Mouse (Mus musculus) limb, embryonic 15.5 days (tissue): ENCODE measurements around the gene Klhl36. TPM values are rescaled to one million over a fixed set of nuclear protein-coding genes. Genes with fewer than 3 reads are reported as not detected.

Experiments used
- ATAC-seq: fragments of 200-750 bp; cut with Nextera tagmentation; 2 replicates; pipeline ENCODE4 v1.8.0; 2017; ENCODE audit warnings: low read depth, moderate TSS enrichment; ENCODE audit not compliant: insufficient number of reproducible peaks, low FRiP score, low TSS enrichment
- H3K27ac ChIP-seq: fragments of 300-500 bp; sonication (generic); 2 replicates; pipeline ENCODE4 v1.5.1; 2015; ENCODE audit warnings: moderate library complexity, mild to moderate bottlenecking, inconsistent platforms
- H3K27me3 ChIP-seq: fragments of 300-500 bp; sonication (generic); 2 replicates; pipeline ENCODE4 v1.6.1; 2015; ENCODE audit warnings: inconsistent platforms
- H3K36me3 ChIP-seq: fragments of 300-500 bp; sonication (generic); 2 replicates; pipeline ENCODE4 v1.6.1; 2015; ENCODE audit warnings: inconsistent platforms
- H3K4me1 ChIP-seq: fragments of 300-500 bp; sonication (generic); 2 replicates; pipeline ENCODE4 v1.6.1; 2015; ENCODE audit warnings: inconsistent platforms
- H3K4me2 ChIP-seq: fragments of 300-500 bp; sonication (generic); 2 replicates; pipeline ENCODE4 v1.6.1; 2015; ENCODE audit warnings: mild to moderate bottlenecking, inconsistent platforms
- H3K4me3 ChIP-seq: fragments of 300-500 bp; sonication (generic); 2 replicates; pipeline ENCODE4 v1.5.1; 2015; ENCODE audit warnings: mild to moderate bottlenecking, inconsistent platforms
- H3K9ac ChIP-seq: fragments of 300-500 bp; sonication (generic); 2 replicates; pipeline ENCODE4 v1.6.1; 2015; ENCODE audit warnings: inconsistent platforms
- H3K9me3 ChIP-seq: fragments of 300-500 bp; sonication (generic); 2 replicates; pipeline ENCODE4 v1.6.1; 2016; ENCODE audit warnings: inconsistent platforms
- whole genome bisulfite sequencing: fragments of 180-500 bp; shearing (Covaris S2); methylation state at CpG from one replicate; pipeline ENCODE4 v1.1.7; 2015; 5-methylcytosine and 5-hydroxymethylcytosine counted together
- polyA plus RNA-seq: library from polyadenylated mRNA; unstranded; fragments of >200 nt; fragmentation: Nextera tagmentation; extraction: Ambion mirVana; gene quantifications from 2 replicates; pipeline ENCODE4 v1.2.1, GENCODE M21; 2015

Klhl36 gene
- polyA plus RNA-seq, 1 experiment from 2014 or later = 13.5 TPM

- no peak overlapping the region for H3K27ac ChIP-seq
- no peaks in the 10 kb centered on the region for H3K9me3 ChIP-seq
- no peaks in the 10 kb centered on the region for H3K4me1 ChIP-seq
- H3K36me3 ChIP-seq = no peaks in the 10 kb centered on the region
- no peak overlapping the region for H3K4me2 ChIP-seq
- 49% methylated on average over 5 of the region's 5 CpGs for WGBS
- ATAC-seq = no peak
- no peaks in the 10 kb centered on the region for H3K27me3 ChIP-seq
- H3K4me3 ChIP-seq = no peak overlapping the region
- no peak overlapping the region for H3K9ac ChIP-seq
These were observed 8.0 kb upstream of the Klhl36 start for GRCm38 (mm10) chr8:119854035-119854434.

DNA sequence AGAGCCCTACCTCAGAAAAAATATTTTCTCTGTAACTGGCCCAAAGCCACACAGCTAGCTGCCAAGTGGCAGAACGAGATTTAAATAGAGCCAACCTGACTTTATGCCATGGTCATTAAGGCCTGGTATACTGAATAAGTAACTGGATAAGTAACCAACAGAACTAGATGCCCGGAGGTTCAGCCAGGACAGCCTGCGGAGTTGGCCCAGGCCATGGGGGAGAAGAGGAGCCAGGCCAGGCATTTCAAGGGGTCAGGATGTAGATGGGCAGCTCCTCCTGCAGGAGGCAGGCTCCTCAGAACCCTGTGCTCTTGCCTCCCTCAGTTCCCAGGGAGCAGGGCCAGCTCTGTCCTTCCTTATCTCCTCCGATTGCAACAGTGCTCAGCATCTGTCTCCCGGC is 6.4 kb upstream of the Klhl36 start:
- no peaks in the 10 kb centered on the region for H3K27me3 ChIP-seq
- no peak for ATAC-seq
- H3K9ac ChIP-seq = no peak overlapping the region
- no peak overlapping the region for H3K27ac ChIP-seq
- no peak overlapping the region for H3K4me2 ChIP-seq
- H3K36me3 ChIP-seq = no peaks in the 10 kb centered on the region
- no peaks in the 10 kb centered on the region for H3K9me3 ChIP-seq
- H3K4me3 ChIP-seq = no peak overlapping the region
- WGBS = 74% methylated on average over 5 of the region's 5 CpGs
- H3K4me1 ChIP-seq = no peaks in the 10 kb centered on the region

DNA sequence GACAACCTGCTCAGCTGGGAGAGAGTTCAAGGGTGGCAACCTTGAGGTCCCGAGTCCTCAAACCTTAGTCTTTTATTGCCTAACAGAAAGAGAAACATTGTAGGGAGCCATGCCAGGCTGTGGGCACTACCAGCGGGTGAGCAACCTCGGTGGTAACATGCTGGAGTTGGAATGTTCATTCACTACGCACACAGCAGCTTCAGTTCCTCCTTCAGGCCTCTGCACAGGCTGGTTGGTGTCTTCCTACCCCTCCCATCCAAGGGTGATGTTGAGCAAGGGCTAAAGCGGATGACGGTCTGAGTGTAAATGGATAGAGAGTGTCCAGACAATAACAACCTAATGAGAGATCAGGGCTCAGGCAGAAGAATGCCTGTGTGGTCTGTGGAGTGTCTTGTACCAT is 4.3 kb upstream of the Klhl36 start:
- 62% methylated on average over 6 of the region's 6 CpGs for WGBS
- Histone ChIP-seq H3K4me1 (peaks cover 10% of the 10 kb centered on the region), H3K36me3 (no peaks in the 10 kb centered on the region), H3K9ac (no peak overlapping the region), H3K27me3 (0 out of 2 replicates have a peak, but pooled peaks cover 3% of the 10 kb centered on the region), H3K27ac (no peak overlapping the region), H3K9me3 (no peaks in the 10 kb centered on the region), H3K4me2 (no peak overlapping the region), H3K4me3 (no peak overlapping the region)
- no peak for ATAC-seq

DNA sequence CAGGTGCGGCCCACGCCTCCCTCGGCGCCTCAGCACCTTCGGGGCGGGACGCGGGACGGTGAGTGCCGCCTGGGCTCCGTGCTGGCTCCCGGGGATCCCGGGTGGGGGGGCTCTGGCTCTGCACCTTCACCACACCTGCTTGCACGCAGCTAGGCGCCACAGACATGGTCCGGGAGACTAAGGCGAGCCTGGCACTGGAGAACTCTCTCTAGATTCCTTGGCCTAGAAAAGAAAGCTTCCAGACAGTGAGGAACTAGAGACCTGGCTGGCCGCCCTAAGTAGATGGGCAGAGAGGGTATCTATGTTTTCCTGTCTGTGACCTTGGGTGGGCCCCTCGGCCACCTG is 296 bp downstream of the Klhl36 start:
- Histone ChIP-seq H3K4me1 (peaks cover 15% of the 10 kb centered on the region), H3K27ac (peak overlapping the region; percentile 66), H3K27me3 (0 out of 2 replicates have a peak, but pooled peaks cover 10% of the 10 kb centered on the region), H3K4me2 (peak overlapping the region; percentile 88), H3K9me3 (no peaks in the 10 kb centered on the region), H3K9ac (peak overlapping the region; percentile 63), H3K36me3 (peaks cover 3% of the 10 kb centered on the region; the same call in 1 of the 2 replicates), H3K4me3 (peak overlapping the region; percentile 81)
- ATAC-seq = peak; percentile 55; the same call in 1 of the 2 replicates
- WGBS = 2% methylated on average over 19 of the region's 19 CpGs

DNA sequence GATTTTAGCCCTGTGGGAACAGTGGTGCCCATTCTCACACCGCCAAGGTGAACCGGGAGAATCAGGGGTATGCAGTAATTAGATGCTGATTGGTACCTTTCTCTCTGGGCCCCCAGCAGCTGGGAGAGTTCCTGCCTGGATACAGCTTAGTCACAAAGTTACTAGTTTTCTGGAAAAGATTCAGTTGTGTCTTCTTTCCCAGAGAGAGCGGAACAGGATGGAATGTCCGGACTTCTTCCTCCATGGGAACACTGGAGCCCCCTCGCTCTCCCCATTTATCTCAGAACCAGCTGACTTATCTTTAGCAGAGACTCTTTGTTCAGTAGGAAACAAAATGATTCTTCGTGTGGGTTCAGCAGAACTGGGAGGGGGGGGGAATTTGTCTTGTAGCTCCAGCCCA is 683 bp downstream of the Klhl36 start:
- peak overlapping the region; percentile 81 for H3K4me3 ChIP-seq
- peaks cover 3% of the 10 kb centered on the region; the same call in 1 of the 2 replicates for H3K36me3 ChIP-seq
- H3K27me3 ChIP-seq = 0 out of 2 replicates have a peak, but pooled peaks cover 10% of the 10 kb centered on the region
- peaks cover 15% of the 10 kb centered on the region for H3K4me1 ChIP-seq
- 10% methylated on average over 6 of the region's 6 CpGs for WGBS
- H3K9me3 ChIP-seq = no peaks in the 10 kb centered on the region
- H3K9ac ChIP-seq = peak overlapping the region; percentile 63
- H3K4me2 ChIP-seq = peak overlapping the region; percentile 88
- no peak overlapping the region for H3K27ac ChIP-seq
- no peak for ATAC-seq

- peaks cover 47% of the 10 kb centered on the region for H3K36me3 ChIP-seq
- H3K4me3 ChIP-seq = no peak overlapping the region
- no peak overlapping the region for H3K9ac ChIP-seq
- ATAC-seq = no peak
- no peak overlapping the region for H3K27ac ChIP-seq
- H3K27me3 ChIP-seq = no peaks in the 10 kb centered on the region
- H3K4me2 ChIP-seq = no peak overlapping the region
- no peaks in the 10 kb centered on the region for H3K9me3 ChIP-seq
- no peaks in the 10 kb centered on the region for H3K4me1 ChIP-seq
- WGBS = 78% methylated on average over 20 of the region's 20 CpGs
These were observed 7.5 kb downstream of the Klhl36 start for GRCm38 (mm10) chr8:119869616-119870015.

- Histone ChIP-seq H3K4me2 (no peak overlapping the region), H3K4me1 (no peaks in the 10 kb centered on the region), H3K36me3 (peaks cover 54% of the 10 kb centered on the region), H3K4me3 (no peak overlapping the region), H3K27me3 (no peaks in the 10 kb centered on the region), H3K9me3 (no peaks in the 10 kb centered on the region), H3K27ac (no peak overlapping the region), H3K9ac (no peak overlapping the region)
- WGBS = 94% methylated on average over 1 of the region's 1 CpGs
- no peak for ATAC-seq
These were observed 11.1 kb downstream of the Klhl36 start for GRCm38 (mm10) chr8:119873181-119873580.

- H3K4me3 ChIP-seq = no peak overlapping the region
- ATAC-seq = no peak
- no peaks in the 10 kb centered on the region for H3K27me3 ChIP-seq
- 0 out of 2 replicates have a peak, but pooled peaks cover 5% of the 10 kb centered on the region for H3K4me1 ChIP-seq
- no peak overlapping the region for H3K27ac ChIP-seq
- no peak overlapping the region for H3K9ac ChIP-seq
- peaks cover 10% of the 10 kb centered on the region for H3K36me3 ChIP-seq
- WGBS = 56% methylated on average over 6 of the region's 6 CpGs
- H3K4me2 ChIP-seq = no peak overlapping the region
- H3K9me3 ChIP-seq = no peaks in the 10 kb centered on the region
These were observed 19.2 kb downstream of the Klhl36 start for GRCm38 (mm10) chr8:119881301-119881700.

- ATAC-seq = no peak
- Histone ChIP-seq H3K27ac (no peak overlapping the region), H3K4me1 (0 out of 2 replicates have a peak, but pooled peaks cover 5% of the 10 kb centered on the region), H3K4me2 (no peak overlapping the region), H3K27me3 (no peaks in the 10 kb centered on the region), H3K9me3 (no peaks in the 10 kb centered on the region), H3K9ac (no peak overlapping the region), H3K36me3 (peaks cover 3% of the 10 kb centered on the region), H3K4me3 (no peak overlapping the region)
- 67% methylated on average over 8 of the region's 8 CpGs for WGBS
These were observed 19.9 kb downstream of the Klhl36 start for GRCm38 (mm10) chr8:119881917-119882316.

DNA sequence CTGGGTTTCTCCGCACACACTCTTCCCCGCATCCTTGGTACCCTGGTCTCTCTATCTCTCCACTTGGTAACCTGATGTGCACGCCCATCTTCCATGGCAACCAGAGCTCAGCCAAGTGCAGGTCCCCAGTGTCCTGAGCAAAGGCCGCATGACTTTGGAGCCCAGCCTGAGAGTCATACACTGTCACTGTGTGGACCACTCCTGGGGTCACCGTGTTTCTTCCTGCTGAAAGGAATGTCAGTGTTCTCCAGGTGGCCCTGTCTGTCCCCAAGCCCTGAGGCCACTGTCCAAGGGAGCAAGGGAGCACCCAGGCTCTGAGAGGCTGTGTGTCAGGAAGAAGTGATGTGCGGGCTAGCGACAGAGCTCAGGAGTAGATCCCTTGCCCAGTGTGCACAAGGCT is 21.2 kb downstream of the Klhl36 start:
- Histone ChIP-seq H3K9ac (no peak overlapping the region), H3K27ac (no peak overlapping the region), H3K27me3 (no peaks in the 10 kb centered on the region), H3K4me2 (no peak overlapping the region), H3K36me3 (no peaks in the 10 kb centered on the region), H3K4me1 (0 out of 2 replicates have a peak, but pooled peaks cover 5% of the 10 kb centered on the region), H3K9me3 (no peaks in the 10 kb centered on the region), H3K4me3 (no peak overlapping the region)
- ATAC-seq = no peak
- WGBS = 92% methylated on average over 7 of the region's 7 CpGs

GRCm38 (mm10) chr8:119885612-119886011 is 23.5 kb downstream of the Klhl36 start:
- Histone ChIP-seq H3K4me3 (no peak overlapping the region), H3K9ac (no peak overlapping the region), H3K27me3 (no peaks in the 10 kb centered on the region), H3K36me3 (no peaks in the 10 kb centered on the region), H3K9me3 (no peaks in the 10 kb centered on the region), H3K4me1 (0 out of 2 replicates have a peak, but pooled peaks cover 5% of the 10 kb centered on the region), H3K4me2 (no peak overlapping the region), H3K27ac (no peak overlapping the region)
- WGBS = 29% methylated on average over 3 of the region's 3 CpGs
- peak; percentile 48; the same call in 1 of the 2 replicates for ATAC-seq

DNA sequence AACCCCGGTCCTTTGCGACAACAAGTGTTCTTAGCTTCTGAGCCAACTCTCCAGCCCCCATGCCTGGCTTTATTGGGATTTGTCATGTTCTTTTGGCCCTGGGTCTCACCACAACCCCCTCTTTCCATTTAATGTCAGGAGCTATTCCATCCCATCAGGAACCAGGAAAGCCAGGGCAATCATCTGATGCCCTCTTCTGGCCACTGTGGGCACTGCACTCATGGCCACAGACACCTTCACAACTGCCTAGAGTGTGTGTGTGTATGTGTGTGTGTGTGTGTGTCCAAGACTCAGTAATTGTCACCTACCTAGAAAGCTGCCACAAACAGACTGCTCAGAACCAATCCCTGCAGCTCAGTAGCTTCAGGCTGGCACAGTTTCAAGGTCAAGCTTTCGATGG is 25.1 kb downstream of the Klhl36 start:
- Histone ChIP-seq H3K27ac (no peak overlapping the region), H3K4me1 (0 out of 2 replicates have a peak, but pooled peaks cover 5% of the 10 kb centered on the region), H3K9ac (no peak overlapping the region), H3K27me3 (no peaks in the 10 kb centered on the region), H3K4me2 (no peak overlapping the region), H3K4me3 (no peak overlapping the region), H3K9me3 (no peaks in the 10 kb centered on the region), H3K36me3 (no peaks in the 10 kb centered on the region)
- no peak for ATAC-seq
- WGBS = 94% methylated on average over 3 of the region's 3 CpGs

- no peaks in the 10 kb centered on the region for H3K36me3 ChIP-seq
- no peaks in the 10 kb centered on the region for H3K27me3 ChIP-seq
- H3K27ac ChIP-seq = no peak overlapping the region
- H3K9me3 ChIP-seq = no peaks in the 10 kb centered on the region
- ATAC-seq = no peak
- 70% methylated on average over 4 of the region's 4 CpGs for WGBS
- H3K4me3 ChIP-seq = no peak overlapping the region
- 0 out of 2 replicates have a peak, but pooled peaks cover 5% of the 10 kb centered on the region for H3K4me1 ChIP-seq
- no peak overlapping the region for H3K4me2 ChIP-seq
- H3K9ac ChIP-seq = no peak overlapping the region
These were observed 25.9 kb downstream of the Klhl36 start for GRCm38 (mm10) chr8:119888012-119888411.
